Comparison of ENCODE assay signal across 16 mouse cellular contexts in the genomic region with DNA sequence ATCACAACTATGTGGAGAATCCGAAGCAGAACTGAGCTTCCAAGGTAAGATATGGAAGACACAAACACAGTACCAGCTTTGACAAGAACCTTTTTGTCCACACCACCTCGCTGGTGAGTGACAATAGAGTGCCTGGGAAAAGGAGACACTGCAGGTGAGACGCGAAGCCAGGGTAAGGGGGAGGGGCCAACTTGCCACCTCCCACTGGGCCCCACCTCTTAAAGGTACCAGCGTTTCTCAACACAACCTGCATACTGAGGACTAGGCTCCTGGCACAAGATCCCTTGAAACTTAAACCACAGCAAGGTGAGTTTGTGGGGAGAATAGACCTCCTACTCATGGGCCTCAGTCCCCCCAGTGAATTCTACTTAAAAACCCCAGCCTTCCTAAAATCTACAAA. TPM values are rescaled to one million over a fixed set of nuclear protein-coding genes. Genes with fewer than 3 reads are reported as not detected.
DNase-seq lines count a peak whose midpoint lies in the region; ATAC-seq and TF ChIP-seq lines count a peak whose summit lies in the region.
"Had no signal": no experiment of that assay in that cellular context is flagged by ENCODE, and none has a peak within 500 bp of the region (broad histone marks: within the 10 kb centered on the region; RNA-seq: fewer than 3 reads in every experiment).

No protein-coding gene starts in this region.

- no peak for TF ChIP-seq CTCF in midbrain, postnatal 0 days (IDR thresholded peaks at IDR 0.05)

- H3K4me3 ChIP-seq in stomach, embryonic 16.5 days (replicated peaks; ENCODE audit: low read length) = no peak overlapping the region
- H3K4me3 ChIP-seq in midbrain, postnatal 0 days (ENCODE audit: low read depth, low read length) = no peak overlapping the region
- H3K4me3 ChIP-seq: forebrain, embryonic 12.5 days; heart, embryonic 10.5 days; myocyte had no signal

- H3K27me3 ChIP-seq in stomach, embryonic 16.5 days (ENCODE audit: control insufficient read depth, insufficient read depth, low read length) = no peaks in the 10 kb centered on the region
- H3K27me3 ChIP-seq in midbrain, postnatal 0 days (ENCODE audit: insufficient read depth, low read length) = no peaks in the 10 kb centered on the region
- H3K27me3 ChIP-seq: forebrain, embryonic 12.5 days had no signal

- 14% methylated on average over 5 of the region's 5 CpGs for WGBS in stomach, embryonic 16.5 days
- 14% methylated on average over 5 of the region's 5 CpGs for WGBS in midbrain, postnatal 0 days

- no peaks in the 10 kb centered on the region for H3K36me3 ChIP-seq in stomach, embryonic 16.5 days (ENCODE audit: control insufficient read depth, insufficient read depth, low read length)
- H3K36me3 ChIP-seq in midbrain, postnatal 0 days (ENCODE audit: insufficient read depth, low read length) = no peaks in the 10 kb centered on the region
- H3K36me3 ChIP-seq: forebrain, embryonic 12.5 days; heart, embryonic 10.5 days had no signal

- DNase-seq in kidney, adult 18-20 months = peak; percentile 45
- DNase-seq in kidney, adult 8-10 months = no peak
- peak; percentile 20 to 36 for DNase-seq in urinary bladder, adult 18-20 months (ENCODE audit: low spot score in 2 of 2)
- DNase-seq in urinary bladder, postnatal 10 days (ENCODE audit: low spot score) = no peak
- peak; percentile 43 for DNase-seq in kidney, postnatal 10 days
- no peak for DNase-seq in midbrain, postnatal 0 days (ENCODE audit: low spot score)
- no peak for DNase-seq in gastrocnemius, postnatal 25 days
- DNase-seq: cerebellum, adult 9-11 months; right cerebral cortex, postnatal 14 days had no signal

- 0 out of 2 replicates have a peak overlapping the region, but pooled peaks have one; percentile 20 for H3K4me2 ChIP-seq in stomach, embryonic 16.5 days (ENCODE audit: low read depth, low read length)
- no peak overlapping the region for H3K4me2 ChIP-seq in midbrain, postnatal 0 days (ENCODE audit: low read depth, low read length, poor library complexity, severe bottlenecking)
- H3K4me2 ChIP-seq: forebrain, embryonic 12.5 days had no signal

- H3K27ac ChIP-seq in stomach, embryonic 16.5 days (ENCODE audit: low read length) = no peak overlapping the region
- H3K27ac ChIP-seq in midbrain, postnatal 0 days (ENCODE audit: low read depth, low read length) = no peak overlapping the region
- H3K27ac ChIP-seq: forebrain, embryonic 12.5 days; heart, embryonic 10.5 days had no signal

- ATAC-seq in stomach, embryonic 16.5 days (ENCODE audit: insufficient read depth, low FRiP score) = peak; percentile 64; the same call in 1 of the 2 replicates
- no peak for ATAC-seq in midbrain, postnatal 0 days (ENCODE audit: low FRiP score)
- ATAC-seq: CD4-positive, CD25-positive, alpha-beta regulatory T cell, adult 4 months had no signal

- H3K9ac ChIP-seq in stomach, embryonic 16.5 days (ENCODE audit: low read length) = no peak overlapping the region
- H3K9ac ChIP-seq in midbrain, postnatal 0 days (replicated peaks; ENCODE audit: low read length, poor library complexity, severe bottlenecking) = no peak overlapping the region
- H3K9ac ChIP-seq: forebrain, embryonic 12.5 days had no signal

- no peaks in the 10 kb centered on the region for H3K4me1 ChIP-seq in stomach, embryonic 16.5 days (ENCODE audit: control insufficient read depth, insufficient read depth, low read length)
- H3K4me1 ChIP-seq in midbrain, postnatal 0 days (ENCODE audit: insufficient read depth, low read length) = no peaks in the 10 kb centered on the region

- no peaks in the 10 kb centered on the region for H3K9me3 ChIP-seq in stomach, embryonic 16.5 days (replicated peaks; ENCODE audit: control insufficient read depth, low read length)
- no peaks in the 10 kb centered on the region for H3K9me3 ChIP-seq in midbrain, postnatal 0 days (ENCODE audit: low read length)
- H3K9me3 ChIP-seq: forebrain, embryonic 12.5 days; heart, embryonic 10.5 days had no signal

RNA-seq across cellular contexts. Expression of gene Fbp1, which starts 10.8 kb away (rescaled TPM):
- 4.1 and 4.2 TPM in 2 replicates for polyA plus RNA-seq in stomach, embryonic 16.5 days (2015; fragmentation: Nextera tagmentation; extraction: Ambion mirVana)
- total RNA-seq in midbrain, postnatal 0 days (2014; rRNA removed) = not detected in 2 replicates
- polyA plus RNA-seq in midbrain, postnatal 0 days (2015; fragmentation: Nextera tagmentation; extraction: Ambion mirVana) = 0.27 and 0.44 TPM in 2 replicates
- not detected for total RNA-seq in gastrocnemius, postnatal 25 days (2021)
- polyA plus RNA-seq: CD4-positive, CD25-positive, alpha-beta regulatory T cell, adult 4 months; embryonic facial prominence, embryonic 11.5 days; forebrain, embryonic 12.5 days; myocyte had no signal

RNA-seq across cellular contexts. Expression of gene Fbp2, which starts 19.0 kb away (rescaled TPM):
- polyA plus RNA-seq in stomach, embryonic 16.5 days (2015; fragmentation: Nextera tagmentation; extraction: Ambion mirVana) = 112 and 124 TPM in 2 replicates
- 0.16 and 0.24 TPM in 2 replicates for total RNA-seq in midbrain, postnatal 0 days (2014; rRNA removed)
- 1.5 and 1.7 TPM in 2 replicates for polyA plus RNA-seq in midbrain, postnatal 0 days (2015; fragmentation: Nextera tagmentation; extraction: Ambion mirVana)
- total RNA-seq in gastrocnemius, postnatal 25 days (2021) = 10 to 100 TPM; 30.0 to 48.3 TPM
- total RNA-seq: megakaryocyte-erythroid progenitor cell, adult 5-6 weeks had no signal
- polyA plus RNA-seq: CD4-positive, CD25-positive, alpha-beta regulatory T cell, adult 4 months; forebrain, embryonic 12.5 days had no signal

Comparison
In these comparisons a context has a peak if more than half of its experiments do, and no peak if none do; other contexts are left out.
1. DNase-seq: peak in kidney, adult 18-20 months (single experiment), urinary bladder, adult 18-20 months (2 of 2) and kidney, postnatal 10 days (single experiment); none in kidney, adult 8-10 months (0 of 2), urinary bladder, postnatal 10 days (single experiment), midbrain, postnatal 0 days (single experiment) and gastrocnemius, postnatal 25 days (single experiment).
2. RNA of gene Fbp2, which starts 19.0 kb away (total RNA-seq): 30.0 to 48.3 TPM in gastrocnemius, postnatal 25 days; 0.16 to 0.24 TPM in midbrain, postnatal 0 days; every median in the first group is over 10 times any median in the second.